Mouse (Mus musculus) layer of hippocampus, adult 8-10 months (tissue): ENCODE measurements at regions not wholly inside any gene's neighbourhood (a gene's known extent, or its start where the extent isn't known, plus 50 kb on each side); places are given as distances from the start of the nearest gene placed in this dataset.

ENCODE experiments used
- DNase-seq, 2 experiments: peaks; one replicate each; pipeline ENCODE4 v3.0.0; 2022; ENCODE audit warnings: low spot score in 2 of 2

- DNase-seq, result no peak
Measured at GRCm38 (mm10) chr15:61160666-61161065, 237.9 kb upstream of the A1bg start.

GRCm38 (mm10) chr15:61159552-61159951, 236.7 kb upstream of the A1bg start:
- DNase-seq, result no peak

GRCm38 (mm10) chr15:61158041-61158545, 235.3 kb upstream of the A1bg start:
- DNase-seq, result peak; percentile 15 to 34

- DNase-seq, result peak; percentile 85 to 97
Measured at GRCm38 (mm10) chr15:61157543-61157942, 234.7 kb upstream of the A1bg start.

- no peak for DNase-seq
Measured at GRCm38 (mm10) chr15:61155530-61155929, 232.7 kb upstream of the A1bg start.

- DNase-seq, result no peak
Measured at GRCm38 (mm10) chr15:61154166-61154565, 231.4 kb upstream of the A1bg start.

GRCm38 (mm10) chr15:61142851-61143250, 220.0 kb upstream of the A1bg start:
- DNase-seq, result no peak

GRCm38 (mm10) chr15:61139151-61139550, 216.3 kb upstream of the A1bg start:
- DNase-seq, result no peak

- DNase-seq, result no peak
Measured at GRCm38 (mm10) chr15:61136781-61137180, 214.0 kb upstream of the A1bg start.

- no peak for DNase-seq
Measured at GRCm38 (mm10) chr15:61133316-61133715, 210.5 kb upstream of the A1bg start.

- DNase-seq, result no peak
Measured at GRCm38 (mm10) chr15:61127971-61128370, 205.2 kb upstream of the A1bg start.

- DNase-seq, result no peak
Measured at GRCm38 (mm10) chr15:61127130-61127529, 204.3 kb upstream of the A1bg start.

- DNase-seq, result no peak
Measured at GRCm38 (mm10) chr15:61116912-61117311, 194.1 kb upstream of the A1bg start.

GRCm38 (mm10) chr15:61109429-61110128, 186.8 kb upstream of the A1bg start:
- DNase-seq, result no peak

- no peak for DNase-seq
Measured at GRCm38 (mm10) chr15:61108957-61109356, 186.1 kb upstream of the A1bg start.

- peak; percentile 5 to 34 for DNase-seq
Measured at GRCm38 (mm10) chr15:61102421-61103412, 179.9 kb upstream of the A1bg start.

- DNase-seq, result no peak
Measured at GRCm38 (mm10) chr15:61100807-61101206, 178.0 kb upstream of the A1bg start.

- no peak for DNase-seq
Measured at GRCm38 (mm10) chr15:61098968-61099367, 176.2 kb upstream of the A1bg start.

- DNase-seq, result no peak
Measured at GRCm38 (mm10) chr15:61098519-61098918, 175.7 kb upstream of the A1bg start.

GRCm38 (mm10) chr15:61096021-61096781, 173.4 kb upstream of the A1bg start:
- no peak for DNase-seq

GRCm38 (mm10) chr15:61055017-61055609, 132.3 kb upstream of the A1bg start:
- no peak for DNase-seq
